Mouse (Mus musculus): ENCODE measurements at regions not wholly inside any gene's neighbourhood (a gene's known extent, or its start where the extent isn't known, plus 50 kb on each side); places are given as distances from the start of the nearest gene placed in this dataset.
"Not testable (repeated sequence)": the region's sequence is repeated elsewhere in the genome, so short reads cannot be mapped to it uniquely, and the experiment has no call there.

DNA sequence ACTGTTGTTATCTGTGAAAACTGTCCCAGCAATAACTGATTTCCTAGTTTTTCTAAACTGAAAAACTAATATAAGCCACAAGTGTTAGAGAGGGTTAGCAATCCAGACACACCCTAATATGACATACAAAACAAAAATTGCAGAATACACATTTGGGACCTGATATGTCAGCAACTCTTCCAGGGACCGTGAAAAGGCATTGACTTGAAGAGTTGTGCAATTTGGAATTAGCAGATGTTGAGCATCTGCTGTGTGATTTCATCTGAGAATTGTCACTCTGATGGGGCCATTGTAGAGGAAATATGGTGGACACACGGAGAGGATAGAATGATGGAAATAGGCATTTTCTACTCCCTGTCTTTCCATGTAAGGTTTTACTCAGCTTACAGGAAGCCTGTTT, 168.6 kb upstream of the Mpdz start:
- 73% methylated on average over 2 of the region's 2 CpGs for WGBS
- no peaks in the 10 kb centered on the region for H3K27me3 ChIP-seq (ENCODE audit: control insufficient read depth, insufficient read depth, low read length)
- H3K27ac ChIP-seq (ENCODE audit: low read length), result no peak overlapping the region
- H3K36me3 ChIP-seq (ENCODE audit: control insufficient read depth, insufficient read depth), result no peaks in the 10 kb centered on the region
- no peak overlapping the region for H3K4me2 ChIP-seq (ENCODE audit: low read depth, low read length)
- no peaks in the 10 kb centered on the region for H3K9me3 ChIP-seq (replicated peaks; ENCODE audit: control insufficient read depth, low read length)
- ATAC-seq (replicated peaks; ENCODE audit: extremely low read depth, insufficient read depth, low FRiP score), result no peak
- no peak overlapping the region for H3K9ac ChIP-seq (ENCODE audit: low read length)
- no peak overlapping the region for H3K4me3 ChIP-seq (ENCODE audit: low read length)
- H3K4me1 ChIP-seq (ENCODE audit: control insufficient read depth, insufficient read depth, low read length), result no peaks in the 10 kb centered on the region

- no peaks in the 10 kb centered on the region for H3K4me1 ChIP-seq (ENCODE audit: control insufficient read depth, insufficient read depth, low read length)
- H3K4me2 ChIP-seq (ENCODE audit: low read depth, low read length), result no peak overlapping the region
- H3K27me3 ChIP-seq (ENCODE audit: control insufficient read depth, insufficient read depth, low read length), result no peaks in the 10 kb centered on the region
- ATAC-seq (replicated peaks; ENCODE audit: extremely low read depth, insufficient read depth, low FRiP score), result no peak
- no peaks in the 10 kb centered on the region for H3K9me3 ChIP-seq (replicated peaks; ENCODE audit: control insufficient read depth, low read length)
- H3K27ac ChIP-seq (ENCODE audit: low read length), result no peak overlapping the region
- WGBS, result 61% methylated on average over 5 of the region's 5 CpGs
- no peak overlapping the region for H3K9ac ChIP-seq (ENCODE audit: low read length)
- no peaks in the 10 kb centered on the region for H3K36me3 ChIP-seq (ENCODE audit: control insufficient read depth, insufficient read depth)
- no peak overlapping the region for H3K4me3 ChIP-seq (ENCODE audit: low read length)
Observed at GRCm38 (mm10) chr4:81600396-81600795, 157.8 kb upstream of the Mpdz start.

DNA sequence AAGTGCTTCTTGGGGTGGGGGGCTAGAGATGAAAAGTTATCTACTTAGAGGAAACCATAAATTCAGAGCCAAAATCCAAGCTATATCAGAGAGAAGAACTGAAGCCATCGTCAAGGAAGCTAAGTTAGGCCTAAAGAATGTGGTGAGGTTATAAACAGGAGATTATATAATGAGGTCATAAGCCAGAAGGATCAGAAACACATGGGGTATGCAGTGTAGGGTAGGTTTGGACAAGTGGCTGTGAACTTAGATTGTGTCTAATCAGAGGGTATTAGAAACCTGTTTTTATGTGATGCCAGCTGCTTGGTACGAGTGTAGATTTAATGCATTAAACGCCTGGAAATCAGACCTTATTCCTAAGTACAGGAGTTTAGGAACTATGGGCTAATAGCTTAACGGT, 154.8 kb upstream of the Mpdz start:
- no peaks in the 10 kb centered on the region for H3K9me3 ChIP-seq (replicated peaks; ENCODE audit: control insufficient read depth, low read length)
- WGBS, result 72% methylated on average over 4 of the region's 4 CpGs
- H3K4me3 ChIP-seq (ENCODE audit: low read length), result no peak overlapping the region
- no peak for ATAC-seq (replicated peaks; ENCODE audit: extremely low read depth, insufficient read depth, low FRiP score)
- no peak overlapping the region for H3K4me2 ChIP-seq (ENCODE audit: low read depth, low read length)
- no peaks in the 10 kb centered on the region for H3K4me1 ChIP-seq (ENCODE audit: control insufficient read depth, insufficient read depth, low read length)
- no peak overlapping the region for H3K27ac ChIP-seq (ENCODE audit: low read length)
- H3K27me3 ChIP-seq (ENCODE audit: control insufficient read depth, insufficient read depth, low read length), result no peaks in the 10 kb centered on the region
- H3K9ac ChIP-seq (ENCODE audit: low read length), result no peak overlapping the region
- no peaks in the 10 kb centered on the region for H3K36me3 ChIP-seq (ENCODE audit: control insufficient read depth, insufficient read depth)

DNA sequence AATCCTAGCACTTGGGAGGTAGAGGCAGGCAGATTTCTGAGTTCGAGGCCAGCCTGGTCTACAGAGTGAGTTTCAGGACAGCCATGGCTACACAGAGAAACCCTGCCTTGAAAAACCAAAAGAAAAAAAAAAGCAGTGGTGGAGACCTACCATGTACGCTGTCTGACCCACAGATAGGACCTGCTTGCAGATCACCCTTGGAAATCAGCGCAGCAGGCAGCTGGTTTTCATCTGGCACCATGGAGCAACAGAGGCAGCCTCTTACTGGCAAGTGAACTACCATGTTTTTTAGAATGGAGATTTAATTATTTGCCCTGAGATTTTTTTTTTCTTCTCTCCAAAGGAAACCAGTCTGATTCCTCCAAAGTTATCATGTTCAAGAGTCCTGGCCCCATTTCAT, 150.8 kb upstream of the Mpdz start:
- ATAC-seq (replicated peaks; ENCODE audit: extremely low read depth, insufficient read depth, low FRiP score); H3K4me3 ChIP-seq (ENCODE audit: low read length); H3K4me1 ChIP-seq (ENCODE audit: control insufficient read depth, insufficient read depth, low read length); H3K9ac ChIP-seq (ENCODE audit: low read length); H3K27me3 ChIP-seq (ENCODE audit: control insufficient read depth, insufficient read depth, low read length); H3K4me2 ChIP-seq (ENCODE audit: low read depth, low read length); H3K36me3 ChIP-seq (ENCODE audit: control insufficient read depth, insufficient read depth); H3K9me3 ChIP-seq (replicated peaks; ENCODE audit: control insufficient read depth, low read length); H3K27ac ChIP-seq (ENCODE audit: low read length): not testable (repeated sequence)
- WGBS, result 77% methylated on average over 3 of the region's 3 CpGs

GRCm38 (mm10) chr4:81582546-81582945, 139.9 kb upstream of the Mpdz start:
- Histone ChIP-seq H3K9ac (ENCODE audit: low read length) (no peak overlapping the region), H3K9me3 (replicated peaks; ENCODE audit: control insufficient read depth, low read length) (no peaks in the 10 kb centered on the region), H3K27me3 (ENCODE audit: control insufficient read depth, insufficient read depth, low read length) (no peaks in the 10 kb centered on the region), H3K4me2 (ENCODE audit: low read depth, low read length) (no peak overlapping the region), H3K4me3 (ENCODE audit: low read length) (no peak overlapping the region), H3K4me1 (ENCODE audit: control insufficient read depth, insufficient read depth, low read length) (peaks cover 4% of the 10 kb centered on the region; the same call in 1 of the 2 replicates), H3K27ac (ENCODE audit: low read length) (peak overlapping the region; percentile 61; the same call in 1 of the 2 replicates), H3K36me3 (ENCODE audit: control insufficient read depth, insufficient read depth) (no peaks in the 10 kb centered on the region)
- no peak for ATAC-seq (replicated peaks; ENCODE audit: extremely low read depth, insufficient read depth, low FRiP score)
- WGBS, result 41% methylated on average over 2 of the region's 2 CpGs

GRCm38 (mm10) chr4:81580553-81580952, 137.9 kb upstream of the Mpdz start:
- Histone ChIP-seq H3K4me3 (ENCODE audit: low read length) (no peak overlapping the region), H3K9me3 (replicated peaks; ENCODE audit: control insufficient read depth, low read length) (no peaks in the 10 kb centered on the region), H3K27ac (ENCODE audit: low read length) (no peak overlapping the region; the same call in 1 of the 2 replicates), H3K36me3 (ENCODE audit: control insufficient read depth, insufficient read depth) (no peaks in the 10 kb centered on the region), H3K4me2 (ENCODE audit: low read depth, low read length) (peak overlapping the region; percentile 27; the same call in 1 of the 2 replicates), H3K4me1 (ENCODE audit: control insufficient read depth, insufficient read depth, low read length) (peaks cover 4% of the 10 kb centered on the region; the same call in 1 of the 2 replicates), H3K27me3 (ENCODE audit: control insufficient read depth, insufficient read depth, low read length) (no peaks in the 10 kb centered on the region), H3K9ac (ENCODE audit: low read length) (peak overlapping the region; percentile 4; the same call in 1 of the 2 replicates)
- 45% methylated on average over 8 of the region's 8 CpGs for WGBS
- ATAC-seq (replicated peaks; ENCODE audit: extremely low read depth, insufficient read depth, low FRiP score), result no peak

DNA sequence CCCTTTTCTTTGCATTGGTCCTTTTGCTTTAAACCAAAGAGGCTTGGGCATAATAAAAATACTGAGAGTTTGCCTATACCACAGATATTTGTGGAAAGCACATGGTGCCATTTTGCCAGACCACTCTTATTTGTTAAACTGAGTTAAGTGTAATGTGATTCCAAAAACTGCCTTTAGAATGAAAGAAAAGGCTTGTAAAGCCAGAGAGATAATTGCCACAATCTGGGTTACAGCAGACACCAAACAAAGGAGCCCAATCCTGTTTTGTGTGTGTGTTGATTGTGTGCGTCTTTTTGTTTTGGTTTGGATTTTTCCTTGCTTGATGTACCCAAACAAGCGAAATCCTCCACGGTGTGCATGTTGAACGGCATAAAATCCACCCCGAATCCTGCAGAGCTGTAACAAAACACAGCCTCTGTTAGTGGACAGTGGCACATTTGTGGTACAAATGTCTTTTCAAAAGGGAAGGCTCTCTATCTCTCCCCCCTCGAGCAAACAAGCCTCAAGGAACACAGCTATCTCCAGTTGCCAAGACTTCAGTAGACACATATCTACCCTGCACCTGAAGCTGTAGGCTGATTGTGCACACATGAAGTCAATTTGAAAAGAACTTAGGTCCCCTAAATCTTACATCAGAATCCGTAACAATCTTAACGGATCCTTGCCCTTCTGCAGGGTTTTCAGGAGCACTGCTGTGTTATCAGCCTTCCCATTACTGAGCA, 136.9 kb upstream of the Mpdz start:
- H3K4me1 ChIP-seq (ENCODE audit: control insufficient read depth, insufficient read depth, low read length), result peaks cover 4% of the 10 kb centered on the region; the same call in 1 of the 2 replicates
- no peak for ATAC-seq (replicated peaks; ENCODE audit: extremely low read depth, insufficient read depth, low FRiP score)
- no peaks in the 10 kb centered on the region for H3K9me3 ChIP-seq (replicated peaks; ENCODE audit: control insufficient read depth, low read length)
- H3K4me2 ChIP-seq (ENCODE audit: low read depth, low read length), result no peak overlapping the region
- WGBS, result 70% methylated on average over 8 of the region's 8 CpGs
- H3K27ac ChIP-seq (ENCODE audit: low read length), result no peak overlapping the region
- H3K27me3 ChIP-seq (ENCODE audit: control insufficient read depth, insufficient read depth, low read length), result no peaks in the 10 kb centered on the region
- H3K4me3 ChIP-seq (ENCODE audit: low read length), result no peak overlapping the region
- H3K36me3 ChIP-seq (ENCODE audit: control insufficient read depth, insufficient read depth), result no peaks in the 10 kb centered on the region
- H3K9ac ChIP-seq (ENCODE audit: low read length), result no peak overlapping the region

GRCm38 (mm10) chr4:81578981-81579380, 136.4 kb upstream of the Mpdz start:
- H3K27ac ChIP-seq (ENCODE audit: low read length), result no peak overlapping the region
- H3K27me3 ChIP-seq (ENCODE audit: control insufficient read depth, insufficient read depth, low read length), result no peaks in the 10 kb centered on the region
- no peak for ATAC-seq (replicated peaks; ENCODE audit: extremely low read depth, insufficient read depth, low FRiP score)
- no peaks in the 10 kb centered on the region for H3K9me3 ChIP-seq (replicated peaks; ENCODE audit: control insufficient read depth, low read length)
- no peak overlapping the region for H3K4me3 ChIP-seq (ENCODE audit: low read length)
- no peak overlapping the region for H3K4me2 ChIP-seq (ENCODE audit: low read depth, low read length)
- peaks cover 4% of the 10 kb centered on the region; the same call in 1 of the 2 replicates for H3K4me1 ChIP-seq (ENCODE audit: control insufficient read depth, insufficient read depth, low read length)
- WGBS, result 43% methylated on average over 6 of the region's 6 CpGs
- H3K9ac ChIP-seq (ENCODE audit: low read length), result no peak overlapping the region
- H3K36me3 ChIP-seq (ENCODE audit: control insufficient read depth, insufficient read depth), result no peaks in the 10 kb centered on the region

DNA sequence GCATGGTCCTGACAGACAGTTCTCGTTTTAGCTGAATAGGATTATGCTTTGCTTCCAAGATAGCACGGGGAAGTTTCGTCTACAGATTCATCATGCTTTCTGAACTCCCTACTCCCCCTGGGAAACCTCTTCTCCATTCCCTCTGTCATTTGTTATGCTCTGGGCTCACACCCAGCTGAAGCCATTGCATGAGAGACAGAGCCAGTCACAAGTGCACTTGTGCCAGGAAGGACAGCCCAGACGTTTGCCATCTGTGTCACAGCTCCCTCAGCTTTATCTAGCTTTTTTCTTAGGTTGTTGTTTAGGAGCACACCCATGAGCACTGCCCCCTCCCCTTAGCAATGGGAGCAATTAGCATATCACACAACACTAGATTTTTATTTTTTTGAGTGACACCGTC, 131.2 kb upstream of the Mpdz start:
- H3K9me3 ChIP-seq (replicated peaks; ENCODE audit: control insufficient read depth, low read length), result no peaks in the 10 kb centered on the region
- H3K9ac ChIP-seq (ENCODE audit: low read length), result no peak overlapping the region
- no peaks in the 10 kb centered on the region for H3K36me3 ChIP-seq (ENCODE audit: control insufficient read depth, insufficient read depth)
- H3K27ac ChIP-seq (ENCODE audit: low read length), result no peak overlapping the region
- no peak overlapping the region for H3K4me2 ChIP-seq (ENCODE audit: low read depth, low read length)
- H3K4me1 ChIP-seq (ENCODE audit: control insufficient read depth, insufficient read depth, low read length), result peaks cover 2% of the 10 kb centered on the region; the same call in 1 of the 2 replicates
- H3K4me3 ChIP-seq (ENCODE audit: low read length), result no peak overlapping the region
- no peaks in the 10 kb centered on the region for H3K27me3 ChIP-seq (ENCODE audit: control insufficient read depth, insufficient read depth, low read length)
- 35% methylated on average over 5 of the region's 5 CpGs for WGBS
- ATAC-seq (replicated peaks; ENCODE audit: extremely low read depth, insufficient read depth, low FRiP score), result no peak
